Mouse (Mus musculus) B cell, adult 67 days (primary cell): Measurements from ENCODE around the gene Slc18b1. TPM values are rescaled to one million over a fixed set of nuclear protein-coding genes. Genes with fewer than 3 reads are reported as not detected.

Experiments used
- total RNA-seq, 2 experiments: library from RNA; stranded (reverse); gene quantifications; 4 replicates each; pipeline ENCODE4 v1.2.4; 2023

Gene Slc18b1
- under 1 TPM in 1 of 2 experiments, not detected in 1; 0.18 TPM for total RNA-seq

DNA sequence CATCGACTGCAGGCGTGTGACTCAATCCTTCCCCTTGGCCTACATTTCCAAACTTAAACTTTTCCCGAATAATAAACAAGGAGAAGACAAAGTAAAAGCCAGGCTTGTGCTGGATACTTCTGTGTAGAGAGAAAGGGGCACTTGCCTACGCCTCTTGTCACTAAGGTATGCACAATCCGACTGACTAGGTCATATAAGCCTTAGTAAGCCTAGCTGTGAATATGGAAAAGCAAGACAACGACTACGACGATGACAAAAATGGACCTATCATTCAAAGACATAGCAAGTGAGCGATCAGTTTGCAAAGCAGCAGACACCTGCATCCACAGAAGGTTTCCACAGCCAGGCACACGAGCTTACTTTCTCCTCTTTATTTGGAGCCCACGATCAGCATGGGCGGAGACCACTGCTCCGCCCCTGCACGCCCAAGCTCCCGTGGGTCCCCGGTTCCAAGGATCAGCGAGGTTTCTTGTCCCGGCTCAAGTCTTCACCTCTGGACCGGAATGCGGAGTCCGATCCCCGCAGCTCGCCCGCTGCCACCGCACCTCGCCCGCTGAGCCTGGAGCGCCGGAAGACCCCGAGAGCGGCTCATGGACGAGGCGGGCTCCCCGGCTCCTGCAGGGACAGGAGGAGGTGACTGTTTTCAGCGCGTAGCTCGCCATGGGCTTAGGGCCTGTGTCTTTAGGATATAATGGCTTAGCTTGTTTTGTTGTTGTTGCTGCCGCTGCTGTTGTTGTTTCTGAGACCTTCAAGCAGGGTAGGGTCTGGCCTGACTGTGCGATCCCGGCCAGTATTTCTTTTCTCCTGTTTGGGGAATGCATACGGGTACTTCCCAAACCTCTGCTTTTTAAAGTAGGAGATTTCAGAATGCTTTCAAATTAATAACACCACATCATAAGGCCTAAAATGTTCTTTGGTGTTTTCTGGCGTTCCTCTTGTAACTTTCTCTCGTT, at the start of gene Slc18b1:
Slc18b1 (plus strand) TSS at position 436 of the 953 bp plus-strand sequence.

DNA sequence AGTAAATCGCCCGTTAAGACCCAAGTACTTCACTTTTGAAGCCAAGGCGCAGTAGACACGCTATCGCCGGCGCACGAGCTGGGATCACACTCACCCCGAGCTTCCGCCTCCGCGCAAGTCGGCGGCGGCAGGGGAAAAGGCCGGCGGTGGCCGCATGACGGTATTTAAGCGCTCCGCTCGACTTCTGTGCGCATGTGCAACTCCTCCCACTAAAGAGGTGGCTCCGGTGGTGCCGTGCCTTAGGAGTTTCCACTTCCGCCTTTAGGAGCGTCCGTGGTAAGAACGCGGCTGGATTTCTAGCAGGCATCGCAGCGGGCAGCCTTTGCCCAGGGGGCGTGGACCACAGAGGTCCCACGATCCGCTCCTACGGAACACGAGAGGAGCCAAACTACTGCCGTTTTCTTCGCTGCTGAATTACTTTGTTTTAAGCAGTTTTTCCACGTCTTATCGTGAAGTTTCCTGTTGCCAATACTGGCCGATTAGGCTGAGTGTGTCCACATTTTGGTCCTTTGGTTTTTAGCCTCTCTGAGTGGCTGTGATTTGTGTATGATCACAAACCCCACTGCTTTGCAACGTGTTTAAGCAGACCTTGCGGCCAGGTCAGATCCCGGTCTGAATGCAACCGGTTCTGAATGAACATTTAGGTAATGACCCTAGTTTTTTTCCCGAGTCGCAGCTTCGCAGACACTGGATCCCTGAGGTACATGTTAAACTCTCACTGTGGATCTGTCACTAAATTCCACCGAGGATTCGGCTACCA, 9.5 kb upstream of the Slc18b1 start, which contains the start of gene Rps12:
Rps12 (minus strand) TSS at position 214 of the 760 bp plus-strand sequence.

DNA sequence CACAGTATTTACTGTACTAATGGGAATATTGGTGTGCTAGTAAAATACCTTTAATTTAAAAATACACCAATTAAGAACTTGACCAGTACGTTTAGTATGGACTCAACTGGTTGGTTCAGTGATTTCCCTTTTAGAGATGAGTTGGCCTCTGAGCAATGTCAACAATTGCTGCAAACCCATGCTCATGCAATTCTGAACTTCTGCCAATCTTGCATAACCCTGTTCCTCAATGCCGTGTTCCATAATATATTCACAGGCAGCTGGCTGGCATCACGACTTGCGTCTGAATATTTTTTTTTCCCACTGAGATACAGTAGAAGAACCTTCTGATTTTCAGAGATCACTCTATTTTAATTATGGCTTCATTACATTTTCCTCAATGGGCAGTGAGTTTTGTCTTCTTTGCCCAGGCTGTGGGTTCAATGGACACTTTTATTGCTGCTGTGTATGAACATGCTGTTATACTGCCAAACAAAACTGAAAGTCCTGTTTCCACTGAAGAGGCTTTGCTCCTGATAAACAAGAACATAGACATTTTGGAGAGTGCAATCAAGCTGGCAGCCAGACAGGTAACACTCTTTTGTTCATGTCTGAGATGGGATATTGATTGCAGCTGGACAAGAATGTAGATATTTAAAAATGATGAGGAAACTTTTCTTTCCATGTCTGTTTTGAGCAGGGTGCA, 54.6 kb downstream of the Slc18b1 start, which contains the start of gene Vnn3:
Vnn3 (plus strand) TSS at position 235 of the 685 bp plus-strand sequence.

Other genes starting within 250 kb of the Slc18b1 start
- gene Rps12, start 9.7 kb upstream of the Slc18b1 start, total RNA-seq: 1,000 to 10,000 TPM; 1,223 to 1,291 TPM
- not detected for gene Vnn3, start 54.5 kb downstream of the Slc18b1 start, total RNA-seq
- not detected for gene Vnn1, start 97.7 kb downstream of the Slc18b1 start, total RNA-seq
- gene Taar1, start 123.4 kb downstream of the Slc18b1 start, total RNA-seq: not detected
- gene Taar2, start 141.6 kb downstream of the Slc18b1 start, total RNA-seq: not detected
- gene Taar3, start 152.6 kb downstream of the Slc18b1 start, total RNA-seq: not detected
- gene Taar4, start 163.5 kb downstream of the Slc18b1 start, total RNA-seq: not detected
- gene Taar5, start 173.7 kb downstream of the Slc18b1 start, total RNA-seq: not detected
- not detected for gene Taar6, start 188.7 kb downstream of the Slc18b1 start, total RNA-seq
- gene Taar7a, start 196.5 kb downstream of the Slc18b1 start, total RNA-seq: not detected
- not detected for gene Taar7b, start 203.0 kb downstream of the Slc18b1 start, total RNA-seq
- gene Taar7d, start 230.2 kb downstream of the Slc18b1 start, total RNA-seq: not detected
- gene Taar7e, start 240.6 kb downstream of the Slc18b1 start, total RNA-seq: not detected